Mouse (Mus musculus) Muller cell, postnatal 12 days (primary cell): Measurements from ENCODE around the gene Efcab14.

Source experiments
- DNase-seq: peaks from one replicate; pipeline ENCODE4 v3.0.0-alpha.2; 2015; ENCODE audit errors: inconsistent ontology term

Gene Efcab14

GRCm38 (mm10) chr4:115737551-115738041 is at the start of gene Efcab14:
Gene Efcab14 (plus strand): TSS chr4:115737744.
- peak; percentile 100 for DNase-seq

- DNase-seq = no peak
Measured at GRCm38 (mm10) chr4:115701468-115701867, 36.1 kb upstream of the Efcab14 start.

DNA sequence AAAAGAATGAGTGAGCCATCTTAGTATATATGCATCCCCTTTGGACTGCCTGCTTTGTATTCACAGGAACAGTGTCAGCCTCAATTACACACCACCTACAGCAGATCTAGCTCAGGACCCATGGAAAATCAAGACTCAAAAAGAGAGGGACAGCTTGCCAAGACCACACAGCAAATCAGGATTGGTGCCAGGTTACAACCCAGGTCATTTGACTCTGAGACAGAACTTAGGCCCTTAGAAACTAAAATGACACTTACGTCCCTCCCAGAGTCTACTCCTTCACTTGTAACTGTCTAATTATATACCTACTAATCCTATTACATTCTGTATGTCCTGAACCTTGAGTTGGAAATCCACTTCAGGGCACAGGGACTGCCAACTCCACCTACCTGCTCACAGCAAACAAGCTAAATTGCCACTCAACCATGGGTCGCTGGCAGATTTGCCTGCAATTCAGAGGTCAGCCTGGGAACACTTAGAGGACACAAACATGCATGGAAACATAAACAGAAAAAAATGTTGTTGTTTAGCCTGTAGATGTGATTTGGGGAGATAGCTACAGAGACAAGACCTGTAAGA is 33.5 kb upstream of the Efcab14 start:
- no peak for DNase-seq

- no peak for DNase-seq
Measured at GRCm38 (mm10) chr4:115708974-115709593, 28.5 kb upstream of the Efcab14 start.

DNA sequence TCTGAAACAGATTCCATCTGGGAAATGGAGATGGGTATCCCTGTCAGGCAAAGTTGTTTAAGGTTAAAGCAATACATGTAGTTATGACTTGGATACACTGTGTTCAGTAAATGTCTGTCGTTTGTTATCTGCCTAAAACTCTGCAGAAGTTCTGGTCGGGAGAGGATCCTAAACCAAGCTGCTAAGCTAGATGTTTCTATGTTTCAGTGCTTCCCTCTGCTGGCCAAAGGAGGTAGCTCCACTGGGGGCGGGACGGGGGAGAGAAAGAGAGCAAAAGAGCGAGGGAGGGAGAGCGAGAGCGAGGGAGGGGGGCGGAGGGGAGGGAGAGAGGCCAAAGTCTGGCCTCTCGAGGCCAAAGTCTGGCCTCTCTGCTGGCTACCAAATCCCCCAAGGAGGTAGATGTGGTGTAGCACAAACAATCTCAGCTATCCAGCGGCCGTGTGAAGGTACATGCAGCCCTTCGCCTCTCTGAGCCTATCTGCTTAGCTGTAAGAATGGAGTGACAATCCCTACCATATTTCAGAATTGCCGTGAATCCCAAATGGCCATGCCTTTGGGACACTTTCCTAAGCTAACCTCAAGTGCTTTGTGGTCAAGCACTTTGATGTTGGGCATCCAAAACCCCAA is 27.6 kb upstream of the Efcab14 start:
- peak; percentile 82 for DNase-seq

DNA sequence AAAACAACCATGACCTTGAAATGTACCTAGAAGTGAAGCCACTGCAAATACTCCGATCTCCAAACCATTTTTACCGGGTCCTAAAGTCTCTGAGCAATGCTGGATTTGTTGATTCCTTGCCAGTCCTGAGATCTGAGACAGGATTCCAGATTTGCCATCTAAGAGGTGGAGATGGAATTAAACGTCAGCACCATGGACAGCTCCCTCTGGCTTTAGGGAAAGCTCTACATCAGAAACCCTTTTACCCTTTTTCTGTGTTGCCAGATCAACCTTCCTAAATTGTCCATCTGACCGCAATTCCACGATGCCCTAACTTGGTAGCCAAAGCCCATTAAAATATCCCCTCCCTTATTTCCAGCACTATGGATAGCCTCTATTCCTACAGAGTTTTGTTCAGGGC is 8.8 kb upstream of the Efcab14 start:
- DNase-seq = peak; percentile 30

- DNase-seq = peak; percentile 54
Measured at GRCm38 (mm10) chr4:115731588-115732222, 5.8 kb upstream of the Efcab14 start.

GRCm38 (mm10) chr4:115732223-115732818 is 5.2 kb upstream of the Efcab14 start:
- DNase-seq = no peak

DNA sequence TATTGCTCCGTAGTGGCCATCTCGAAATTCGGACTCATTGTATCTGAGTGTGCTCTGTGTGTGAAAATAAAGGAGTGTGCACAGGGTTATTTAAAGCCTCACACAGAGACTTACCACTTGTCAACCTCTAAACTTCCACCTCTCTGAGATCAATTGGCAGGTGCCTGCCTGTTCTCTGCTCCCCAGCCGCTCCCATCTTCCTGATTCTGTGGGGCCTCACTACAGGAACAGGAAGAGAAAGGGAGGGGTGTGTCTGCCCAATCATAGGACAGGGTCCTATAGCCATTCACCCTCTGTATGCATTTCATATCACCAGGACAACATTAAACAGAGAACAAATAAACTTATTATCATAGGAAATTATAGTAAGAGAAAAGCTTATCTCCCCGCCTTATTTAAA is 3.8 kb upstream of the Efcab14 start:
- DNase-seq = no peak

DNA sequence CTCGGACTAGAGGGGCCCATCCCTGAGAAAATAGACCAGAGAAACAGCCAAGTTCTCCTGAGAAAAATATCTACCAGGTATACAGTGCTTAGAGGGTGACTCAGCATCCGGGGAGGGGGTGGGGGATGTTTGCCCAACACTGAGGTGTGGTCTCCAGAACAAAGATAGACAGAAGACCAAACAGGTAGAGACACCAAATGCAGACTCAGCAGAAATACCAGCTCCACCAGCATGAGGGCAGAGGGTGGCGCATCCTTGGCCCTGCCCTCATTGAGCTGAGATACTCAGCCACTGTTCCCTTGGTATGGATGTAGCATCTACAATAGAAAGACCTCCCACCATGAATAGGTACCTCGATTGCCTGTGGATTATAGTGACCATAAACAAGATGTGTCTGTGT is 2.7 kb upstream of the Efcab14 start:
- DNase-seq = no peak

DNA sequence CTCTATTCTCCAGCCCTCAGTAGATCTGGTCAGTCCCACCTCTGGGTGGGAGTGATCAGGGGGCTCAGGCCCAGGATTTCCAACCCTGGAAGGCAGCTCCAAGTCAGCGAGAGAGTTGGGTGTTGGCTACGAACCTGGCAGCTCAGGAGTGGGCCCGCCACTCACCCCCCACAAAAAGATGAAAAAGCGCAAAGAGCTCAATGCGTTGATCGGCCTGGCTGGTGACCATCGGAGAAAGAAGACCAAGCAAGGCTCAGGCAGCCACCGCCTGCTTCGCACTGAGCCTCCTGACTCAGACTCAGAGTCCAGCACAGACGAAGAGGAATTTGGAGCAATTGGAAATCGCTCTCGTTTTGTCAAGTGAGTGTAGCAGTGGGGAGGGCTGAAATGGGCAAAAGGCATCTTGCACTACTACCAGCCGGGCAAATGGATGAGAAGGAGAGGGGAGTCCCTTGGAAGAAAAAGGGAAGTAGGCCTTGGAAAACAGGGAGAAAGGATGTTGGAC is 989 bp downstream of the Efcab14 start:
- peak; percentile 13 for DNase-seq

DNA sequence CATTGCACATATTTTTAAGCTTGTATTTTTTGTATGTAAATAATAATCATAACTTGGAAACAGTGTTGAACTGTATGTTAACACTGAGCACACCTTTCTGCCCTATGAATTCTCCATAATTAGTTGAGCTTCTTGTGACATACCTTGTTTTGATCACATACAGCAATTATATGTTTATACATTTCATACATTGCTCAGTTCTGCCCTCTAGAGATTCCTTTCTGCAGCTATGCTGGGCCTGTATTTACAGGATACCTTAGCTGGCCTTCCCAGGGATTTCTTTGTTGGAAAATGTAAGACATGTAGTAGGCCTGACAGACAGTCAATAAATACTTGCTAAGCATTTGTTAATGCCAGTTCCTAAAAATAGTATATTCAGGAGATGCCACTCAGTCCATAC is 5.1 kb downstream of the Efcab14 start:
- no peak for DNase-seq

DNA sequence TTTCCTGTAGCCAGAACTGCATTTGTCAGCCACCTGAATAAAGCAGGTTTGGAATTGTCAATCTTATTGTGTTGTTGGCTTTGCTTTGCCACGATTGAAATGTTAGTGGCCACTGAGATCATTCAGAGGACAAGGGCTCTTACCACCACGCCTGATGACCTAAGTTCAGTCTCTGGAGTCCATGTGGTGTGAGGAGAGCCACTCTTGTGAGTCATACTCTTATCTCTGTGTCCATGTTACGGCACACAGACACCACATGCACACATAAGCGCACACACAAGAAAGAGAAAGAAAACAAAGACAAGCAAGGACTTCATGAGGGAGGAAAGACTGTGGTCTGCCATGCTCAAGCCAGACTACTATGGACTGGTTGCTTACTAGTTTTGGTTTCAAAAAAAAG is 5.6 kb downstream of the Efcab14 start:
- no peak for DNase-seq

DNA sequence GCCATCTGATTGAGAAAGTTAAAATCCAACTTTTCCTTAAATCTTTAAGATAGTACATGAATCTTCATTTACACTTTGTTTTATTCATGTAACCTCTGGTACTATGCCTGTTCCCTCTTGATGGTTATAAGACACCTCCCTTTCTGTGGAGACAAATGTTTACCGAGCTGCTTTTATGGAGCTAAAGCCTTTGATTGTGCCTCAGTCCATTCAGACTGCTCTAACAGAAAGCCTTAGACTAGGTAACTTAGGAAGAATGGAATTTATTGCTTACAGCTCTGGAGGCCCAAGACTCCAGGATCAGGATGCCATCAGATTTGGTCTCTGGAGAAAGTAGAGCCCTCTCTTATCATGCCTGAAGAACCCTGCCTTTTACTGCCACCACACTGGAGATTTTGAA is 10.6 kb downstream of the Efcab14 start:
- no peak for DNase-seq

DNA sequence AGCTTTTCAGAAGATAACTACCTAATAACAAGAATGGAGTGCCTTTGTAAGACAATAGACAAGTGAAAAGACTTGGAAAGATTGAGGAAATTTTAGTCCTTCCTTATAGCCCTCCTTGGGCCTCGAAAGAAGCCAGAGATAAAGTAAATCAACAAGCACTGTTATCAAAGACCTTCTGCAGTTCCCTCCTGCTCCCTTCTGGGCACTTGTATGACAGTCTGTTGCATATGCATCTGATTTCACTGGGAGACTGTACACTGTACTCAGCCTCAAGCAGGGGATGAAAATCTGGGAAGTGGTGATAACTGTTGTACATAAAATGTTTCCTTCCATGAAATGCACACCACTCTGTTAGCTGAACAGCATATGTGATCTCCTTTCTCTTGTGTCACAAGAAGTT is 11.8 kb downstream of the Efcab14 start:
- DNase-seq = no peak

- DNase-seq = no peak
Measured at GRCm38 (mm10) chr4:115754101-115754500, 16.6 kb downstream of the Efcab14 start.

- DNase-seq = no peak
Measured at GRCm38 (mm10) chr4:115754851-115755250, 17.3 kb downstream of the Efcab14 start.

GRCm38 (mm10) chr4:115761206-115761605 is 23.7 kb downstream of the Efcab14 start:
- DNase-seq = peak; percentile 51

DNA sequence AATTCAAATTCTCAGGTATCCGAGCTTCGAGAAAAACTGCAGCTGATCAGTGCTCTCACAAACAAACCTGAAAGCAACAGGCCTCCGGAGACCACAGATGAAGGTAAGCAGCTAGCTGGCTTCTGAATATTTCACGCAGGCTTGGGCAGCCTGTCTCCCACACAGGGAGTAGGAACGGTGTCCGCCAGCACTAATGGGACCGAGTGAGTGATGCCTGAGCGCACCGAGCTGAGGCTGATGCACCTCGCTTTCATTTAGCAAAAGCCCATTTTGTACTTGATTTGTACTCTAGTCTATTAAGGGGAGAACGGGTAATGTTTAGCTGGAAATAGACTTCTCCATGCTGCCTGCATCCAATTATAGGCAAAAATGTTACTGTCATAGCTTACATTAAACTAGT is 27.0 kb downstream of the Efcab14 start:
- no peak for DNase-seq

GRCm38 (mm10) chr4:115767647-115768467 is 30.3 kb downstream of the Efcab14 start:
- peak; percentile 34 for DNase-seq

DNA sequence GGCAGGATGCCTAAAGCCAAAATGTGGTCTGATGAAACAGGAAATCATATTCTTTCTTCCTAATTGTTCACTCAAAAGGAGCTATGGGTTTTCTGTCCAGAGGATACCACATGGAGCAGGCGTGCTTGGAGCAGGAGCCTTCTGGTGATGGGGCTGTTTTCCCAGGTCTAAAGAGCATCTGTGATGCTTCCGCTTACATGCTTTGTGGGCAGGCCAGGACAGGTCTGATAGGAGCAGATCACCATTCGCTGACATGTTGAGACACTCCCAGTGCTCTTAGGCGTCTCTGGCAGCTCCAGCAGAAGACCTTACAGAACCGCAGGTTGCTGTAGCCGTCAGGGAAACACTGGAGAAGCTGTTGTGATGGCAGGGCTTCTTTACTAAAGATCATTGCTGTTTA is 37.5 kb downstream of the Efcab14 start:
- no peak for DNase-seq
